Mouse (Mus musculus): ENCODE data around the gene Pinlyp.
"Not testable (repeated sequence)": the region's sequence is repeated elsewhere in the genome, so short reads cannot be mapped to it uniquely, and the experiment has no call there.

The Pinlyp gene

DNA sequence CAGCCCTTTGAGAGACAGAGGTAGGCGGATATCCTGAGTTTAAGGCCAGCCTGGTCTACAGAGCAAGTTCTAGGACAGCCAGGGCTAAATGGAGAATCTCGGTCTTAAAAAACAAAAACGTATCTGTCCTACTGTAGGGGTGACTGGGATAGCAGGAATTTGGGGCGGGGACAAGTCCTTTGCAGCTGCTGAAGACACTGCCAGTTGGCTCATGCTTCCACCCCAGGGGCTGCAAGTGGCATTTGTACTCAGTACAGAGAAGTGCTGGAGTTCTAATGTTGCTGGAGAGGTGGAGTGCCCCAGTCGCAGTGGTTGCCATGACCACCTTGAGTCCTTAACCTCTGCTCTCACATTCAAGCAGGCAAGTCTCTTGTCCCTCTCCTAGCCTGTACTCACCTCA is 23.1 kb downstream of the Pinlyp start:
- DNase-seq = no peak

DNA sequence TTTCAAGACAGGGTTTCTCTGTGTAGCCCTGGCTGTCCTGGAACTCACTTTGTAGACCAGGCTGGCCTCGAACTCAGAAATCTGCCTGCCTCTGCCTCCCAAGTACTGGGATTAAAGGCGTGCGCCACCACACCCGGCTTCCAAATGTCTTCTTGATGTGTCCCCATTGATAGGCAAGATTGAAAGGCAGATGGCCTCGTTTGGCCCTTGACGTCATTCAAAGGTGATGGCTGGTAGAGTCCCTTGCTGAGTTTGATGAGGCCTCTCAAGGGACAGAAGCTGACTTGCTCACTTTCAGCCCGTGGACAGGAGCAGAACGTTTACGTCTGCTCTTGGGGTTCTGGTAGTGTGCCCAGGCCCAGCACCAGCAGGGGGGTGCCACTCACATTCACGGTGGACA is 25.9 kb downstream of the Pinlyp start:
- not testable (repeated sequence) for DNase-seq

DNA sequence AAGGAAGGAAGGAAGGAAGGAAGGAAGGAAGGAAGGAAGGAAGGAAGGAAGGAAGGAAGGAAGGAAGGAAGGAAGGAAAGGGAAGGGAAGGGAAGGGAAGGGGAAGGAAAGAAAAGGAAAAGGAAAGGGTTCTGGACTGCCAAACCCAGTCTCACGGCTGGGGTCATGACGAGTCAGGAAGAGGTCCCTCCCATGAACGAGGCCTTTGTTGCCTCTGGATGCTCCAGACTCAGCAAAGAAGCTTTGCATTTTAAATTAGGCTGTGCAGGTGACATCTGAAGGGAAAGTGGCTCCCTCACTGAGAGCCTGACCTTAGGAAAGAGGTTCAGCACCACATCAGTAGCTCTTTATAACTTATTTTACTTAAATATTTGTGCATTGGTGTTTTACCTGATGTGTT is 26.8 kb downstream of the Pinlyp start:
- no peak for DNase-seq

DNA sequence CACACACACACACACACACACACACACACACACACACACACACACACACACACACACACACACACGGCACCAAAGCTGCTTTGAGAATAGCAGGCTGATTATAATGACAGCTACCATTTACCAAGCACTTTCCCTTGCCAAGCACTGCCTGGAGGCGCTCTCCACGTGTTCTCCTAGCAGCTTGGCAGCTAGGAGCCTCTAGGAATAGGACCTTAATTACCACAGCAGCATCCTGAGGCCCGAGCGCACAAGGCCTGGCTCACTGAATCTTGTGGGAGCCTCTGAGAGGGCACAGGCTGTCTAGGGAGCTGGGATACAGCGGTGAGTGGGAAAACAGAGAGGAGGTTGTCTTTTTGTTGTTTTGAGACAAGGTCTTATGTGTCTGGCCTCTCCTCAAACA is 28.3 kb downstream of the Pinlyp start:
- peak; percentile 79 for DNase-seq

DNA sequence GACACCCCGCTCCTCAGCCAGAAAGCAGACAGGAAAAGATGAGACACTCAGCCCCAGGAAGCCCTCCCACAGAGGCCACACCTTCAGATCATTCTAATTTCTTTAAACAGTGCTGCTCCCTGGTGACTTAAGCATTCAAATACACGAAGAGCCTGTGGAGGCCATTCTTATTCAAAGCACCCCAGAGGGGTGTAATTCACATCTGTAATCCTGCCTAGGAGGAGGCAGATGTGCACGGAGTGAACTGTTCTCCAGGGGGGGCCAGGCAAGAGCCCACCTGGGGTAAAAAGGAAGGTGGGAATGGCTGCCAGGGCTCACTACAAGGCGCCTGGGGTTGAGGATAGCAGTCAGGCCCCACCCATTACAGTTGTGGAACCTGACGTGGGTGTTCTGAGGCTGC is 28.8 kb downstream of the Pinlyp start:
- no peak for DNase-seq

DNA sequence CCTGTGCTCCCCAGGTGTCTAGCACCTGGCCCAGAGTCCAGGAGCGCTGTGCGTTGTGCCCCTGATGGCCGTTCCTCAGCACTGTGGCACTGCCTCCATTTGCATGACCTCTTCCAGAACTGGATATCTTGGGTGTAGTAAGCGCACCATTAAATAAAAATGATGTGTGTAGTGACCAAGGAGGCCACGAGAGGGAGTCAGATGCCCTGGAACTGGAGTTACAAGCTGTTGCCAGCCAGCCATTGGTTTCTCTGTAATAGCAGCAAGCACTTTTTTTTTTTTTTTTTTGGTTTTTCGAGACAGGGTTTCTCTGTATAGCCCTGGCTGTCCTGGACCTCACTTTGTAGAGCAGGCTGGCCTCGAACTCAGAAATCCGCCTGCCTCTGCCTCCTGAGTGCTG is 29.6 kb downstream of the Pinlyp start:
- not testable (repeated sequence) for DNase-seq

DNA sequence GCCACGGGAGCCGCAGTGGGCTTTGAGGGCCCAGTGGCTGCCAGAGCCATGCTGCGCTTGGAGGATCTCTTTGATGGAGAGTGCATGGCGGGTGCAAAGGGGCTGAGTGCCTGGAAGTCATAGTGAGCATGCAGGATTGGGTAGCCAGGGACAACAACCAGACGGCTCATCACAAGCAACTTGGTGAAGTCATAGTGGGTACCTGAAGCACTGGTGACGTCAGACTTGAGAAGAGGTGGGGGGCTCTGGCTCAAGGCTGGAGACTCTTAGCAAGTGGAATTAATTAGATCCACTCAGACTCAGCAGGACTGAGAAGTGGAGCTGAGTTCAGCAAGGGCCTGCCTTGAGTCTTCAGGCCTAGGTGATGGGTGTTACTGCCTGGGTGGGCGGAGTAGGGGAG is 33.6 kb downstream of the Pinlyp start, which contains the start of gene AC161166.1:
Gene AC161166.1, minus strand, starts transcription at position 101 of the 400 bp plus-strand sequence.
- DNase-seq = no peak

DNA sequence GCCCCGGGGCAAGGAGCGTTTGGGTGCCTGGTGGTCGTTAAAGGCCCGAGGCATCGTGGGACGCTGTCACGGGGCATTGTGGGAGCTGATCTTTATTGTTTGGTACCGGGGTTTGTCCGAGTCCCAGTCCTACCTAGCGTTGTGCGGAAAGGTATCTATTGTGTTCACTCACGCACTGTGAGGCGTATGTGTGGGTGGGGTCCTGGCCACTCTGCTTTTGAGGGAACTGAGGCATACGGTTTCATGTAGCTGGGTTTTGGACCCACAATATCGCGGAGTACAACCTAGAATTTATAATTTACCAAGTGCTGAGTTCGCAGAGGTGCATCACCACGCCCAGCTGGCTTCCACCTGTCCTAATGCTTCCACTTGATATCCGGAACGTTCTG is 38.2 kb downstream of the Pinlyp start:
- DNase-seq = no peak

DNA sequence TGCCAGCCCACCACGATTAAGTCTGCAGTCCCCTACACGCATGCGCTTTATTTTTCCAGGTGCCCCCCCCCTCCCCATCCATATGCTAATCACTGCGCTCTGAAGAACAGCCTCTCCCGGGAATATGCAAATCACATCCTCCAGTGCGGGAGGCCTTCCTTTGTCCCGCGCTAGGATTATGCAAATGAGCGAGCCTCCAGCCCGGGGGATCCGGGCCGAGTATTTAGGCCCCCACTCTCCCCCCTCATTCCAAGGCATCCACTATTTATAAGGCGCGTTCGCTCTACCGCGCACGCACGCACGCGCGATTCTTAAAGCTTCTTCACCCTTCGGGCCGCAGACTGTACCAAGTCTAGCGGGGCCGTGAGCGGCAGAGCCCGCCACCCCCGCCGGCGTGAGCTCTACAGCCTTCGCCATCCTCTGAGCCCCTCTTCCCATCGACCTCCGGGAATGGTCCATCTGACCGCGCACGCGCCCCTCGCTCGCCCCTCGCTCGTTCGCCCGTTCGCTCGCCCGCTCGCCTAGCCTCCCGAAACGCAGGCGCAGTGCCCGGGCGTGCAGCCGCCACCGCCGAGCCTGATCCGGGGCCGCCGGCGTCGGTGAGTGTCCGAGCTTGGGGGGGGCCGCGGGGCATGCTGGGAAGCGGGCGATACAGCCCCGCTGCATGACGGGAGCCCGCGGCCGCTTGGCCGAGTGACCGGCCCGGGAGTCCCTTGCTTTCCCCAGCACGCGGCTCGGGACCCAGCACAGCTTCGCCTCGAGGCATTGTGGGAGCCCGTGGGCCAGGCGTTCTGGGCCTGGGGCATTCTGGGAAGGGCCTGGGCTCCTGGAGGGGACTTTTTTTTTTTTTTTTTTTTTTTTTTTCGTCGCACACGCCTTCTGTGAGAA is 38.8 kb downstream of the Pinlyp start, which contains the start of gene Zfp428:
Gene Zfp428, plus strand, starts transcription at position 169 of the 888 bp plus-strand sequence.
- DNase-seq = peak; percentile 79

DNA sequence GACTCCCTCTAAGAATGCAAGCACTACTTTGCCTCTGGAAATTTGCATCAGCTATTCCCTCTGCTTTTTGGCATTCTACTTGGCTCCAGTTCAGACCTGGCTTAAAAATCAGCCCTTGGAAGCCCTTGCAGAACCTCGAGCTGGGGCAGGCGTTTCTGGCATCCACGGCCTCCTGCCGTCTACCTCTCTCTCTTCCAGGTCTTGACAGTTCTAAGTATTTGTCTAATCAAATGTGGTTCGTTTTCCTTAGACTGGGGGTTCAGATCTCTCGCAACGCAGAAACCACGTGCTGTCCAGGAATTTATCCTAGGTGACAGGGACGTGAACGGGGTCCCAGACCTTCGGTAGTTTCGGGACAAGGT is 39.5 kb downstream of the Pinlyp start:
- peak; percentile 60 for DNase-seq

DNA sequence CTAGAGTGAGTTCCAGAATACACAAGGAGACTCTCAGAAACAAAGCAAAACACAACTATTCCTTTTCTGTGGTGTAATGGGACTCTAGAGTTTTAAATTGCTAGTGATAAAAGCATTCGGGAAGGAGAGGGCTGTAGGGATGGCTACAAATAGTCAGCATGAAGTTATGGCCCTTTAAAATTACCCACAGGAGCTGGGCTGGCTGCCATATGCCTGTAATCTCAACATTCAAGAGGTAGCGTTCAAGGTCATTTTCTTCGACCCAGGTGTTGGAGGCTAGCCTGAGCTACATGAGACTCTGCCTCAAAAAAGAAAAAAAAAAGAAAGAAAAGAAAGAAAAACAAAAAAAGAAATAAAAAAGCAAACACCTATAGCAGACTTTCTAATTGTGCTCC is 39.9 kb downstream of the Pinlyp start:
- DNase-seq = no peak

DNA sequence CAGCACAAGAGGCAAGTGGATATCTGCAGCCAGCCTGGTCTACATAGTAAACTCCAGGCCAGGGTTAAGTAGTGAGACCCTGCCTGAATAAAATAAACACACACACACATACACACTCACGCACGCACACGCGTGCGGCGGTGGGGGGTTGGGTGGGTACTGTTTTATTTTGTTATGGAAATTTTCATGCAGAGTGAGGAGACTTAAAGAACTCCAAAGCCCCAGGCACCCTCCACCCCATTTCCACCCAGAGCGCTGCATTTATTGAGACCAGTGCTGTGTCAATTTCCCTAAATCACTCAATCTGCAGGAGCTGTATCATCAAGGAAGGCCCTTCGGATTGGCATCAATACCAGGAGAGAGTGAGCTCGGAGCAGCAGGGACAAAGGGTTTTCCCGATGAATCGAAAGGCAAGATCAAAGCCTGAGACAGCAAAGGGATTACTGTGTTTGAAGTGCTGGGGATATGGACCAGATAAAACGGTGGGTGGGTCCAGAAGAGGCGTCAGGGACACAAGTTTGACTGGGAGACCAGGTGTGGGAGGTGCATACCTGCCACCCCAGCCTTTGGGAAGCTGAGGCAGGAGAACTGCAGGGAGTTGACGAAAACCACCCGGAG is 40.4 kb downstream of the Pinlyp start:
- no peak for DNase-seq

DNA sequence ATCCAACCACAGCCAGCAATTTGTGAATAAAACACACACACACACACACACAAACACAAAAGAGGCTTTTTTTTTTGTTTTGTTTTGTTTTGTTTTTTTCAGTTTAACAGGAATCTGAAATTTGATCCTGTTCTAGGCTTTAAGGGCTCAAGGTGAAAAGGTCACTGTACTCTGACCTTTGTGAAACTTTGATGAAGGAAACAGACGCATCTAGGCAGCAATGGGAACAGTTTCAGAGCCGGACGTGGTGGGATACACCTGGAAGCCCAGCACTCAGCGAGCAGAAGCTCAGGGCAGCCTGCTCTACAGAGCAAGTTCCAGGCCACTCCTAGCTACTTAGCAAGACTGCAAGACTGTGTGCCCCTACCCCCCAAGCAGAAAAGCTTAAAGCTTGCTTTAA is 41.0 kb downstream of the Pinlyp start:
- DNase-seq = no peak

DNA sequence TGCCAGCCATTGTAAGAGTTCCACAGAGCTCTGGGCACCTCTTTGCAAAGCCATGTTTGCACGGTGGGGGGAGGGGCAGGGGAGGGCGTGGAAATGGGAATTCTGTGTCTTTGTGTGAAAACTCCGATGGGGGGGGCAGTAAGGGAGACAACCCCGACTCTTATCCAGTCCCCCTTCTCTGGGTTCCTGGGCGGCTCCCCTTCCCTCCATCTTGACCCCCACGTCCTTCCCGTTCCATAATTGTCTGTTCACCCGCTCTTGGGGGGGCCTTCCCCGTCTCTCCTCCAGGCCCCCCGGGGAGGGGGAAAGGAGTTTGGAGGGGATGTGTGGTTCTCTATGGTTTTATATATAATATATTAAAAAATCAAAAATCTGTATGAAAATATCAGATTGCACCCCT is 41.9 kb downstream of the Pinlyp start:
- no peak for DNase-seq

DNA sequence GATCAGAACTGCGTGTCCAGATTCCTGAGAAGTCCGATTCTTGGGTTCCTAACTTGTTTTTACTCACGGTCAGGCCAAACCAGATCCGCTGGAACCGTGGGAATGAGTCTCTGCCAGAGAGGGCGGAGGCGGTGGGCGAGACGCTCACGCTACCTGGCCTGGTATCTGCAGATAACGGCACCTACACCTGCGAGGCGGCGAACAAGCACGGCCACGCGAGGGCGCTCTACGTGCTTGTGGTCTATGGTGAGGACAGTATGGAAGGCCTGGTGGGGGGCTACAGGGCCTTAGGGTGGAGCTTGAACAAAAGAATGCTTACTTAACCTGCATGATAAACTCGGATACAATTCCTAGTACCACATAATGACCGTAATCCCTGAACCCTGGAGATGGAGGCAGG is 44.4 kb downstream of the Pinlyp start:
- DNase-seq = no peak

DNA sequence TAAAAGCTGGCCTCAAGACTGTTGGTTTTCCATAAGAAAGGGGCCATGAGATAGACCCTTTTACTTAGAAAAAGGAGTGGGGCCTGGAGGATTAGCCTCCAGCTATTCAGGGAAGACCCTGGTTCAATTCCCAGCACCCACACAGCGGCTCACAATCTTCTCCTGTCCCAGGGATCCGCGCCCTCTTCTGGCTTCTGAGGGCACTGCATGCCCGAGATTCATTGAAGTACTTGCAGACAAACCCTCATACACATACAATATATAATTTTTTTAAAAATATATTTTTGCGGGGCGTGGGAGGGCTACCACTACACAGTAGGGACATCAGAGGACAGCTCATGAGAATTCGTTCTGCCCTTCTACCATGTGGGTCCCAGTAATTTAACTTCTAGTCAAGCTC is 45.0 kb downstream of the Pinlyp start:
- DNase-seq = no peak

DNA sequence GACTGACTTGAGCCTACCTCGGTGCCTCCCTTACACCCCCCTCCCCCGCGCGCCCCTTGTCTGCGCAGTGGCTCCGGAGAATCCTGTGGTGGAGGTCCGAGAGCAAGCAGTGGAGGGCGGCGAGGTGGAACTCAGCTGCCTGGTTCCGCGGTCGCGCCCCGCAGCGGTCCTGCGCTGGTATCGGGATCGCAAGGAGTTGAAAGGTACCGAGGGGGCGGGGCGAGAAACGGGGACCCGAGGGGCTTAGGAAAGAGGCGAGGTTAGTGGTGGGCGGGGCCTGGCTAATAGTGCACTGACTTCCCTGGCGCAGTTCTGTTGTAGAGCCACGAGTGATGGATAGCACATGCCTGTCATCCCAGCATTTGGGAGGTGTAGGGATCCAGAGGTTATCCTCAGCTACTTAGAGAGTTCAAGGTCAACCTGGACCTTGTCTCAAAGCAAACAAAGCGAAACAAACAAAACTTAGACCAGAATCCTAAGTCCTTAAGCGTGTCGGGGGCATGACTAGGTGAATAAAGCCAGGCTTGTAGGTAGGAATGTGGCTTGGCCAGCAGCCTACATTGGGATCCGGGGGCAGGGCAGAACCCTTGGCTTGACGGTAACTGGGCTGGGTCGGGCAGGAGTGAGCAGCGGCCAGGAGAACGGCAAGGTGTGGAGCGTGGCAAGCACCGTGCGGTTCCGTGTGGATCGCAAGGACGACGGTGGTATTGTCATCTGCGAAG is 45.9 kb downstream of the Pinlyp start:
- DNase-seq = no peak
